Mouse (Mus musculus): ENCODE data around the gene Olfr1158.
"Not testable (repeated sequence)": the region's sequence is repeated elsewhere in the genome, so short reads cannot be mapped to it uniquely, and the experiment has no call there.

Gene Olfr1158

DNA sequence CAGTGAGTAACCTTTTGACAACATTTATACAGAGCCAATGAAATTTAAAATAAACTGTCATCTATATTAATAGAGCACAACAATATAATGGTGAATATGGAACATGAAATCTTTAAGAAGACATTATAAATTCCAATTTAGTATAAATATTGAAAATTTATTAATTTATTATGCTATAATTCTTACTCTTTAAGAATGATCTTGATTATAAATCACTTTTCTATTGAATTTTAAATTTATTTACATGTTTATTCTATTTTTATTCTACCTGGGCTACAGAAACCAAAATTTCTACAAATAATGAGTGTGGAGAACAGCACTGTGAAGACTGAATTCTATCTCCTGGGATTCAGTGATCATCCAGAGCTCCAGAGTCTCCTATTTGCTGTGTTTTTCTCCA is at the start of gene Olfr1158:
Olfr1158 (plus strand) TSS at position 301 of the 400 bp plus-strand sequence.
- DNase-seq (ENCODE audit: low read depth, low spot score) = no peak

DNA sequence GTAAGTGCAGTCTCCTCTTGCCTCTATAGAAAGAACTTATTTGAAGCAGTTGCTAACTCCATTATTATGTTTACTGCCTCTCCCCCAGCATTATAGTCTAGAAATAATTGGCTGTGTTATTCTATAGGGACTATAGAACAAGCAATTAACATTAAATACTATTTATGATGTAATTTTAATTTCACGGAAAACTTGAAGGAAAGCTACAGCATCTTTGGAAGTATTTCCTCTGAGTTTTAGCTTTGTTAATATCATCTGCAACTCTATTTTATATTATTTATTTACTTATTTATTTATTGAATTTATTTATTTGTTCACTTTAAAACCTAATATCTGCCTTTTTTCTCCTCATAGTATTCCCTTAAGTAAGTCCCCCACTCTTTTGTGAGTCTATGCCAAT is 44.9 kb upstream of the Olfr1158 start, which contains the start of gene Olfr1155:
Olfr1155 (minus strand) TSS at position 101 of the 400 bp plus-strand sequence.
- DNase-seq (ENCODE audit: low read depth, low spot score) = no peak

DNA sequence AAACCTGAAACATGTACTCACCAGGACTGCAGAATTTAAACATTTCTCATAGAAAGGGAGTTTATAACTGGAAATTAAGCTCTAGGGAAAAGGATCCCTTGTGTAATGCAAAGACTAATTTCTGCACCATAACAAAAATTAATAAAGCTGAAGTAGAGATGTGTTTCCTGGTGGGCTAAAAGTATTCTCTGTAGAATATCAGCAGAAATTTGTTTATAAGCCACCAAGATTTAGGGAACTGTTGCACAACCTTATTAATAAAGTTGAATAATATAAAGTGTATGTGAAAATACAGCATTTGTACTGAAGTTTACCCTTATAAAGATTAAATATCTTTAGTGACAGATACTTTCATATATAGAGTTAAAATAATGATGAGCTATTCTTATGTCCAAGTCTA is 36.9 kb upstream of the Olfr1158 start, which contains the start of gene Olfr1156:
Olfr1156 (minus strand) TSS at position 101 of the 400 bp plus-strand sequence.
- DNase-seq (ENCODE audit: low read depth, low spot score) = no peak

DNA sequence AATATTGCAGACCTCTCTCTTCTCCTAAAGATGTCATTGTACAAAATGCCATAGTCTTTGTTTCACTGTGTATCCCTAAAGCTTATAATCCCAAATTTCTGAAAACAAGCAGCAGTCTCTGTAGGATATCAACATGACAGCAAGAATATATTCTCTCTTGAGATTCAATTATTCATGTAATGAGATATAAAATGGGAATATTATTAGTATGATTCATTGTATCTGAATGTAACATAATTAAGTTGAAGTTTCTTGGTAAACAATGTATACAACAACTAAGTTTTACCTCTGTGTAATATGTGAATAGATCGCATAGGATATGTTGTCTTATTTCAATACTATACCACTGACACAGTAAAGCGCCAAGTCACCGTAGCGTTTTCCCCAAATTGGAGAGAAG is 21.7 kb upstream of the Olfr1158 start, which contains the start of gene Olfr1157:
Olfr1157 (minus strand) TSS at position 101 of the 400 bp plus-strand sequence.
- no peak for DNase-seq (ENCODE audit: low read depth, low spot score)

DNA sequence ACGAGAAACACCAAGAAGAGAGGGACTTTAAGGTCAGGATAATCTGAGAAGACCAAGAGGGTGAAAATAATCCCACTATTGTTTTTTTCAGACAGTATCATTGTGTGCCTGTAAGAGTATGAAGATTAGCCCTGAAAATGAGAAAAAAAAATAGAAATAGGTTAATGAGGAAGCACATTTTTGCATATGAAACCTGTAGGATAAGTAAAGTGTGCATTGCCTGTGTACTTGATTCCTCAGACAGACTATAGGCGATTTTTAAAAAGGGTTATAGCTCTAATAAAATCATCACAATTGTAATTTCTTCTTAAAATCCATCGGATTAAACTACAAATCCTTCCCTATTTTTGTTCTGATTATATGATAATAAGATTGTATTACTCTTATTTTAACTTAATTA is 15.3 kb upstream of the Olfr1158 start, which contains the start of gene Olfr74:
Olfr74 (minus strand) TSS at position 101 of the 400 bp plus-strand sequence.
- no peak for DNase-seq (ENCODE audit: low read depth, low spot score)

DNA sequence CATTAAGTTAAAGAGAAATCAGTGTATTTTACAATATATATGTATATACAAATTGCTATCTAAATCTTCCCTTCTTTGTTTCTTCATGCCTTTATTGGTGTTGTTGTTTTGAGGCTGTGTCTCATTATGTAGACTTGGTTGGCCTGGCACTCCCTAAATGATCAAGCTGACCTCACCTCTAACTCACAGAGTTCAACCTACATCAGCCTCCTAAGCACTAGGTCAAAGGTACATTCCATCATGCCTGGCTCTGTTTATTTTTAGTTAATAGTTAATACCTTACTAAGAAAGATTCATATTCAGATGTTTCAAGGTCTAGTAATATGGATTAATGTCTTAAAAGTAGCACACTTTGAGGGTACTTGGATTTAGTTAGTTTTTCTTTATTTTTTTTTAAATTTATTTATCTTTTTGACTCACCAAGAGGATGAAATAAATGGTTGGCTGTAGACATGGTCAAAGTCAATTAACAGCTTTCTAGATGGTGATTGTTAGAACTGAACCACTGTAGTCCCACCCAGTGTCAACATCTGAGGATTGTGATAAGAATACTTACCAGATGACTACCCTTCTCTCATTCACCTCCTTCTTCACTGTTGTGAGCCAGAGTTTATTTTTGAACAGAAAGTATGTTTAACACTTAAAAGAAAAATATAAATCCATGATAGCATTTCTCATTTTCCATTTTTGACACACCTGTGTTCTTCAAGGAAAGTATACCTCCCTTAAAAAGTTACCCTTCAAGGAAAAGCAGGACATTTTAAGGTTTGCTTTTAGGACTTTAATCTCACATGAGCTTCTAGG is 17.8 kb downstream of the Olfr1158 start, which contains the start of gene Olfr1160:
Olfr1160 (minus strand) TSS at position 754 of the 804 bp plus-strand sequence.
- no peak for DNase-seq (ENCODE audit: low read depth, low spot score)

DNA sequence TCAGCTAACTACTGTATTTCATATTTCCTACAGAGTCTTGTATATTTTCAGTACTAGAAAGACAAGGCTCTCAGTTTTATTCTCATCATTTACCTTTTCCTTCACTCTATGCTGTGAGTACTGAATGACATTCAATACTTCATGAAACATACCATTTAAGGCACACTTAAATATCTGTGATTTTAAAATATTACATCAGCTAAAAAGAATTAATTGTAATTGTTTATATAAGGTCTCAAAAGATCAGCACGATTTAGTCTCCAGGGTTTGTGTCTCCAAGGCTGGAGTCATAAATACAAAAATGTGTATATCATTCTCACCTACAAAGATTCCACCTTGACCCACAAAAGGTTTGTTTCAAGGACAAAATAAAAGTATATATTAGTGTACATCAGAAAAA is 32.6 kb downstream of the Olfr1158 start, which contains the start of gene Olfr1161:
Olfr1161 (plus strand) TSS at position 301 of the 400 bp plus-strand sequence.
- DNase-seq (ENCODE audit: low read depth, low spot score) = not testable (repeated sequence)

DNA sequence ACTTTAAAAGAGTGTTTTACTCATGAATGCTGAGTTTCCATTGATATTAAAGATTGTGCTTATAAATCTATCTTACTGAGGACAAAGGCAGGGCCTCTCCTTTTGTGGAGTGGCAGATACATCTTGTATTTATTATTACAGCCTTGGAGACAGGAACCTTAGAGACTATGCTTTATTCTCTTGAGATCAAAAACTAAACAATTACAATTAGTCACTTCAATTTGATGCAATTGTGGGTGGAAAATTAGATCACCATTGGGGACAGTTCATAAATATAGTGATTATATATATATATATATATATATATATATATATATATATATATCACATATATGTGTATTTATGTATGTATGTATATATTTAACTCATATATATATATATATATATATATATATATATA is 47.7 kb downstream of the Olfr1158 start, which contains the start of gene Olfr73:
Olfr73 (minus strand) TSS at position 101 of the 400 bp plus-strand sequence.
- no peak for DNase-seq (ENCODE audit: low read depth, low spot score)

Measured in retina, adult 2 months (tissue).